ENCODE assay signal across 27 mouse cellular contexts in genomic region chr12:105022776-105023175, GRCm38 (mm10). TPM values are rescaled to one million over a fixed set of nuclear protein-coding genes. Genes with fewer than 3 reads are reported as not detected.
DNase-seq lines count a peak whose midpoint lies in the region; TF ChIP-seq lines count a peak whose summit lies in the region.
"Had no signal": no experiment of that assay in that cellular context is flagged by ENCODE, and none has a peak within 500 bp of the region (broad histone marks: within the 10 kb centered on the region; RNA-seq: fewer than 3 reads in every experiment).

No protein-coding gene starts in this region.

- no peaks in the 10 kb centered on the region for H3K27me3 ChIP-seq in CH12.LX (replicated peaks)
- H3K27me3 ChIP-seq: embryonic facial prominence, embryonic 13.5 days; forebrain, embryonic 15.5 days; hindbrain, embryonic 15.5 days; limb, embryonic 13.5 days; midbrain, embryonic 12.5 days; neural tube, embryonic 13.5 days had no signal

- no peak; the same call in 1 of the 2 replicates for TF ChIP-seq RAD21 in CH12.LX (IDR thresholded peaks at IDR 0.05; ENCODE audit: low read depth, low read length)

- peak overlapping the region; percentile 38; the same call in 1 of the 2 replicates for H3K4me2 ChIP-seq in CH12.LX (ENCODE audit: insufficient read depth, low read depth, poor library complexity, severe bottlenecking)
- H3K4me2 ChIP-seq: embryonic facial prominence, embryonic 13.5 days; forebrain, embryonic 15.5 days; heart, embryonic 11.5 days; hindbrain, embryonic 15.5 days; limb, embryonic 13.5 days; lung, embryonic 14.5 days; midbrain, embryonic 12.5 days; neural tube, embryonic 13.5 days had no signal

- H3K9ac ChIP-seq in CH12.LX (ENCODE audit: insufficient read depth, low read depth) = no peak overlapping the region
- H3K9ac ChIP-seq: embryonic facial prominence, embryonic 13.5 days; forebrain, embryonic 15.5 days; hindbrain, embryonic 15.5 days; limb, embryonic 13.5 days; lung, embryonic 14.5 days; midbrain, embryonic 12.5 days; neural tube, embryonic 13.5 days had no signal

- dilution Hi-C loops in CH12.LX (cut with MboI; ENCODE audit: extremely low pct_ligation_motif_present, extremely low pct_unique_long_range_greater_than_20kb, low sequenced_read_pairs) = no loop called here

- H3K27ac ChIP-seq in CH12.LX (ENCODE audit: insufficient read depth, low read depth) = peak overlapping the region; percentile 78
- H3K27ac ChIP-seq: embryonic facial prominence, embryonic 13.5 days; forebrain, embryonic 10.5 days; forebrain, embryonic 15.5 days; hindbrain, embryonic 15.5 days; layer of hippocampus, adult 2 months; left cerebral cortex, adult 2 months; limb, embryonic 13.5 days; midbrain, embryonic 12.5 days; neural tube, embryonic 13.5 days had no signal

- no peak for TF ChIP-seq CTCF in CH12.LX (conservative IDR thresholded peaks at IDR 0.05 in 1 of 2, IDR thresholded peaks at IDR 0.05 in 1 of 2; ENCODE audit: low read depth in 2 of 2, low read length in 2 of 2)

- H3K4me1 ChIP-seq in CH12.LX (ENCODE audit: control insufficient read depth in 1 of 2, insufficient read depth in 2 of 2) = peaks cover 21 to 51% of the 10 kb centered on the region in 2 experiments
- H3K4me1 ChIP-seq: hindbrain, embryonic 15.5 days; limb, embryonic 13.5 days had no signal

- intact Hi-C loops in heart, postnatal 25 days (cut with DNase I) = no loop called here

- no peak for TF ChIP-seq POLR2A in CH12.LX (IDR thresholded peaks at IDR 0.05; ENCODE audit: low read depth, low read length)

- peaks cover 0 to 2% of the 10 kb centered on the region in 2 experiments for H3K36me3 ChIP-seq in CH12.LX (replicated peaks in 1 of 2; ENCODE audit: control insufficient read depth in 1 of 2, insufficient read depth in 1 of 2, low read length in 1 of 2)
- H3K36me3 ChIP-seq: forebrain, embryonic 15.5 days; hindbrain, embryonic 15.5 days; neural tube, embryonic 13.5 days had no signal

- H3K79me2 ChIP-seq in CH12.LX (replicated peaks; ENCODE audit: control insufficient read depth, extremely low read depth, insufficient read depth, poor library complexity, severe bottlenecking) = no peaks in the 10 kb centered on the region

- in situ Hi-C loops in CH12.LX (cut with MboI; ENCODE audit: low pct_ligation_motif_present, low pct_unique_long_range_greater_than_20kb, low sequenced_read_pairs) = no loop called here

- DNase-seq in CD4-positive helper T cell, adult 2 months (ENCODE audit: low read depth, low spot score) = peak; percentile 35
- DNase-seq in CH12.LX (ENCODE audit: extremely low read depth) (peak; percentile 79), R1 (ENCODE audit: low read depth, low spot score) (peak; percentile 39)
- peak; percentile 45 for DNase-seq in thymus, postnatal 25 days
- no peak for DNase-seq in spleen, postnatal 36 days (ENCODE audit: low spot score in 2 of 2)
- no peak for DNase-seq in heart, postnatal 25 days (ENCODE audit: low spot score)
- DNase-seq: adrenal gland, postnatal 14 days; B cell, adult 2 months; cerebellum, adult 11 months; cerebellum, adult 9-11 months; gastrocnemius, postnatal 25 days; heart, adult 11 months; kidney, adult 18-20 months; kidney, postnatal 36 days; lung, embryonic 14.5 days; lung, postnatal 14 days had no signal

- H3K9me3 ChIP-seq in CH12.LX (replicated peaks; ENCODE audit: low read length) = peaks cover 6% of the 10 kb centered on the region
- H3K9me3 ChIP-seq: forebrain, embryonic 15.5 days had no signal

- peak; percentile 85 for TF ChIP-seq EP300 in CH12.LX (IDR thresholded peaks at IDR 0.05; ENCODE audit: low read length)

- H3K4me3 ChIP-seq in CH12.LX (replicated peaks in 1 of 3; ENCODE audit: low read depth in 2 of 3, low read length in 2 of 3, poor library complexity in 1 of 3) = peak overlapping the region in 2 of 3 experiments; percentile 60 to 64
- H3K4me3 ChIP-seq: embryonic facial prominence, embryonic 13.5 days; forebrain, embryonic 10.5 days; forebrain, embryonic 15.5 days; hindbrain, embryonic 15.5 days; layer of hippocampus, adult 2 months; left cerebral cortex, adult 2 months; limb, embryonic 13.5 days; midbrain, embryonic 12.5 days; myocyte; neural tube, embryonic 13.5 days had no signal

TF ChIP-seq in CH12.LX, 34 proteins besides CTCF, POLR2A, EP300 and RAD21:
- no peak for TF ChIP-seq MXI1 (IDR thresholded peaks at IDR 0.05; ENCODE audit: low read depth, low read length)
- TF ChIP-seq TCF12 (IDR thresholded peaks at IDR 0.05; ENCODE audit: low read depth, low read length) = peak; percentile 91
- peak; percentile 59; the same call in 1 of the 2 replicates for TF ChIP-seq MEF2A (IDR thresholded peaks at IDR 0.05; ENCODE audit: borderline replicate concordance, low read depth, low read length)
- TF ChIP-seq SIN3A (IDR thresholded peaks at IDR 0.05; ENCODE audit: low read length) = 0 out of 2 replicates have a peak, but pooled peaks have one; percentile 26
- no peak for TF ChIP-seq HCFC1 (IDR thresholded peaks at IDR 0.05; ENCODE audit: low read depth, low read length)
- TF ChIP-seq ETS1 (conservative IDR thresholded peaks at IDR 0.05; ENCODE audit: low read depth, low read length) = peak; percentile 63
- 0 out of 2 replicates have a peak, but pooled peaks have one; percentile 46 for TF ChIP-seq TBP (conservative IDR thresholded peaks at IDR 0.05; ENCODE audit: low read depth, low read length)
- no peak for TF ChIP-seq CHD1 (IDR thresholded peaks at IDR 0.05; ENCODE audit: low read depth, low read length)
- TF ChIP-seq MAZ (IDR thresholded peaks at IDR 0.05; ENCODE audit: low read depth, low read length) = no peak
- TF ChIP-seq IRF4 (IDR thresholded peaks at IDR 0.05; ENCODE audit: low read depth, low read length) = peak; percentile 56; the same call in 1 of the 2 replicates
- peak; percentile 71 for TF ChIP-seq BHLHE40 (IDR thresholded peaks at IDR 0.05; ENCODE audit: low read depth, low read length)
- no peak for TF ChIP-seq PAX5 (IDR thresholded peaks at IDR 0.05; ENCODE audit: low read length)
- TF ChIP-seq SMC3 (IDR thresholded peaks at IDR 0.05; ENCODE audit: low read depth, low read length) = peak; percentile 10
- no peak for TF ChIP-seq JUN (IDR thresholded peaks at IDR 0.05; ENCODE audit: insufficient read depth, low read depth, low read length)
- TF ChIP-seq MAFK (IDR thresholded peaks at IDR 0.05; ENCODE audit: insufficient replicate concordance, low read length) = 0 out of 2 replicates have a peak, but pooled peaks have one; percentile 24

RNA-seq across cellular contexts. Expression of gene Glrx5, which starts 9.7 kb away (rescaled TPM):
- 38.5 and 51.6 TPM in 2 replicates for total RNA-seq in CH12.LX (2012; rRNA removed)
- total RNA-seq in CH12.LX (2014; rRNA removed) = 72.8 and 79.5 TPM in 2 replicates
- 112 and 123 TPM in 2 replicates for polyA plus RNA-seq in CH12.LX (2012; ENCODE audit: insufficient read length, low read depth)
- total RNA-seq in heart, postnatal 25 days (2021) = 10 to 100 TPM; 95.9 to 99.0 TPM

RNA-seq across cellular contexts. Expression of gene Syne3, which starts 13.2 kb away (rescaled TPM):
- 16.6 and 18.7 TPM in 2 replicates for total RNA-seq in CH12.LX (2012; rRNA removed)
- 5.3 and 5.5 TPM in 2 replicates for total RNA-seq in CH12.LX (2014; rRNA removed)
- polyA plus RNA-seq in CH12.LX (2012; ENCODE audit: insufficient read length, low read depth) = 7.3 and 7.5 TPM in 2 replicates
- 1 to 10 TPM; 6.2 to 7.1 TPM for total RNA-seq in heart, postnatal 25 days (2021)

Comparison
In these comparisons a context has a peak if more than half of its experiments do, and no peak if none do; other contexts are left out.
1. DNase-seq: peak in CD4-positive helper T cell, adult 2 months (single experiment), CH12.LX (single experiment), R1 (single experiment) and thymus, postnatal 25 days (single experiment); none in spleen, postnatal 36 days (0 of 2) and heart, postnatal 25 days (single experiment).